Mouse (Mus musculus): ENCODE measurements at regions not wholly inside any gene's neighbourhood (a gene's known extent, or its start where the extent isn't known, plus 50 kb on each side); places are given as distances from the start of the nearest gene placed in this dataset.

- Histone ChIP-seq H3K9ac (ENCODE audit: low read depth, low read length) (no peak overlapping the region), H3K36me3 (ENCODE audit: control insufficient read depth, insufficient read depth, low read length) (no peaks in the 10 kb centered on the region), H3K4me3 (ENCODE audit: low read depth, low read length) (no peak overlapping the region), H3K9me3 (ENCODE audit: control insufficient read depth, low read length) (no peaks in the 10 kb centered on the region), H3K27me3 (ENCODE audit: control insufficient read depth, insufficient read depth, low read length) (no peaks in the 10 kb centered on the region), H3K4me2 (replicated peaks; ENCODE audit: low read depth, low read length) (no peak overlapping the region), H3K4me1 (replicated peaks; ENCODE audit: control insufficient read depth, insufficient read depth, low read length) (no peaks in the 10 kb centered on the region), H3K27ac (ENCODE audit: low read depth, low read length) (no peak overlapping the region)
- 88% methylated on average over 10 of the region's 10 CpGs for WGBS
- no peak for ATAC-seq (ENCODE audit: low FRiP score)
- no peak for DNase-seq (ENCODE audit: low spot score)
Measured at GRCm38 (mm10) chr3:51128491-51129155, 95.6 kb upstream of the Noct start.

- Histone ChIP-seq H3K4me1 (replicated peaks; ENCODE audit: control insufficient read depth, insufficient read depth, low read length) (no peaks in the 10 kb centered on the region), H3K36me3 (ENCODE audit: control insufficient read depth, insufficient read depth, low read length) (no peaks in the 10 kb centered on the region), H3K9me3 (ENCODE audit: control insufficient read depth, low read length) (no peaks in the 10 kb centered on the region), H3K4me2 (replicated peaks; ENCODE audit: low read depth, low read length) (no peak overlapping the region), H3K4me3 (ENCODE audit: low read depth, low read length) (no peak overlapping the region), H3K27ac (ENCODE audit: low read depth, low read length) (no peak overlapping the region), H3K27me3 (ENCODE audit: control insufficient read depth, insufficient read depth, low read length) (no peaks in the 10 kb centered on the region), H3K9ac (ENCODE audit: low read depth, low read length) (no peak overlapping the region)
- ATAC-seq (ENCODE audit: low FRiP score) (no peak), DNase-seq (ENCODE audit: low spot score) (no peak)
- 86% methylated on average over 5 of the region's 5 CpGs for WGBS
Measured at GRCm38 (mm10) chr3:51130709-51131108, 93.5 kb upstream of the Noct start.

GRCm38 (mm10) chr3:51131341-51131740 lies 92.9 kb upstream of the Noct start:
- H3K36me3 ChIP-seq (ENCODE audit: control insufficient read depth, insufficient read depth, low read length): no peaks in the 10 kb centered on the region
- no peak for DNase-seq (ENCODE audit: low spot score)
- no peaks in the 10 kb centered on the region for H3K9me3 ChIP-seq (ENCODE audit: control insufficient read depth, low read length)
- H3K4me3 ChIP-seq (ENCODE audit: low read depth, low read length): no peak overlapping the region
- H3K9ac ChIP-seq (ENCODE audit: low read depth, low read length): no peak overlapping the region
- whole genome bisulfite sequencing: 84% methylated on average over 3 of the region's 3 CpGs
- H3K4me2 ChIP-seq (replicated peaks; ENCODE audit: low read depth, low read length): no peak overlapping the region
- ATAC-seq (ENCODE audit: low FRiP score): no peak
- no peaks in the 10 kb centered on the region for H3K4me1 ChIP-seq (replicated peaks; ENCODE audit: control insufficient read depth, insufficient read depth, low read length)
- no peak overlapping the region for H3K27ac ChIP-seq (ENCODE audit: low read depth, low read length)
- H3K27me3 ChIP-seq (ENCODE audit: control insufficient read depth, insufficient read depth, low read length): no peaks in the 10 kb centered on the region

GRCm38 (mm10) chr3:51132736-51133135 lies 91.5 kb upstream of the Noct start:
- DNase-seq (ENCODE audit: low spot score) (no peak), ATAC-seq (ENCODE audit: low FRiP score) (no peak)
- Histone ChIP-seq H3K4me2 (replicated peaks; ENCODE audit: low read depth, low read length) (no peak overlapping the region), H3K9me3 (ENCODE audit: control insufficient read depth, low read length) (no peaks in the 10 kb centered on the region), H3K4me1 (replicated peaks; ENCODE audit: control insufficient read depth, insufficient read depth, low read length) (no peaks in the 10 kb centered on the region), H3K9ac (ENCODE audit: low read depth, low read length) (no peak overlapping the region), H3K36me3 (ENCODE audit: control insufficient read depth, insufficient read depth, low read length) (no peaks in the 10 kb centered on the region), H3K27me3 (ENCODE audit: control insufficient read depth, insufficient read depth, low read length) (no peaks in the 10 kb centered on the region), H3K4me3 (ENCODE audit: low read depth, low read length) (no peak overlapping the region), H3K27ac (ENCODE audit: low read depth, low read length) (no peak overlapping the region)
- WGBS: 89% methylated on average over 5 of the region's 5 CpGs

- ATAC-seq (ENCODE audit: low FRiP score): no peak
- Histone ChIP-seq H3K9ac (ENCODE audit: low read depth, low read length) (no peak overlapping the region), H3K9me3 (ENCODE audit: control insufficient read depth, low read length) (no peaks in the 10 kb centered on the region), H3K27me3 (ENCODE audit: control insufficient read depth, insufficient read depth, low read length) (no peaks in the 10 kb centered on the region), H3K4me3 (ENCODE audit: low read depth, low read length) (no peak overlapping the region), H3K4me1 (replicated peaks; ENCODE audit: control insufficient read depth, insufficient read depth, low read length) (no peaks in the 10 kb centered on the region), H3K27ac (ENCODE audit: low read depth, low read length) (no peak overlapping the region), H3K36me3 (ENCODE audit: control insufficient read depth, insufficient read depth, low read length) (no peaks in the 10 kb centered on the region), H3K4me2 (replicated peaks; ENCODE audit: low read depth, low read length) (no peak overlapping the region)
- WGBS: 72% methylated on average over 5 of the region's 5 CpGs
- DNase-seq (ENCODE audit: low spot score): no peak
Measured at GRCm38 (mm10) chr3:51135581-51135980, 88.7 kb upstream of the Noct start.

- WGBS: 87% methylated on average over 8 of the region's 8 CpGs
- H3K4me3 ChIP-seq (ENCODE audit: low read depth, low read length): no peak overlapping the region
- H3K4me1 ChIP-seq (replicated peaks; ENCODE audit: control insufficient read depth, insufficient read depth, low read length): no peaks in the 10 kb centered on the region
- H3K36me3 ChIP-seq (ENCODE audit: control insufficient read depth, insufficient read depth, low read length): no peaks in the 10 kb centered on the region
- no peak overlapping the region for H3K27ac ChIP-seq (ENCODE audit: low read depth, low read length)
- ATAC-seq (ENCODE audit: low FRiP score) (no peak), DNase-seq (ENCODE audit: low spot score) (no peak)
- H3K9me3 ChIP-seq (ENCODE audit: control insufficient read depth, low read length): no peaks in the 10 kb centered on the region
- H3K9ac ChIP-seq (ENCODE audit: low read depth, low read length): no peak overlapping the region
- H3K27me3 ChIP-seq (ENCODE audit: control insufficient read depth, insufficient read depth, low read length): no peaks in the 10 kb centered on the region
- no peak overlapping the region for H3K4me2 ChIP-seq (replicated peaks; ENCODE audit: low read depth, low read length)
Measured at GRCm38 (mm10) chr3:51137730-51138312, 86.4 kb upstream of the Noct start.

GRCm38 (mm10) chr3:51145985-51146384 lies 78.3 kb upstream of the Noct start:
- Histone ChIP-seq H3K9me3 (ENCODE audit: control insufficient read depth, low read length) (no peaks in the 10 kb centered on the region), H3K4me3 (ENCODE audit: low read depth, low read length) (no peak overlapping the region), H3K36me3 (ENCODE audit: control insufficient read depth, insufficient read depth, low read length) (no peaks in the 10 kb centered on the region), H3K4me2 (replicated peaks; ENCODE audit: low read depth, low read length) (no peak overlapping the region), H3K27ac (ENCODE audit: low read depth, low read length) (no peak overlapping the region), H3K4me1 (replicated peaks; ENCODE audit: control insufficient read depth, insufficient read depth, low read length) (no peaks in the 10 kb centered on the region), H3K27me3 (ENCODE audit: control insufficient read depth, insufficient read depth, low read length) (no peaks in the 10 kb centered on the region), H3K9ac (ENCODE audit: low read depth, low read length) (no peak overlapping the region)
- ATAC-seq (ENCODE audit: low FRiP score): no peak
- no peak for DNase-seq (ENCODE audit: low spot score)
- WGBS: 74% methylated on average over 2 of the region's 2 CpGs

GRCm38 (mm10) chr3:51150012-51150411 lies 74.2 kb upstream of the Noct start:
- no peak overlapping the region for H3K4me2 ChIP-seq (replicated peaks; ENCODE audit: low read depth, low read length)
- DNase-seq (ENCODE audit: low spot score) (no peak), ATAC-seq (ENCODE audit: low FRiP score) (no peak)
- WGBS: 70% methylated on average over 6 of the region's 6 CpGs
- no peaks in the 10 kb centered on the region for H3K4me1 ChIP-seq (replicated peaks; ENCODE audit: control insufficient read depth, insufficient read depth, low read length)
- H3K9ac ChIP-seq (ENCODE audit: low read depth, low read length): no peak overlapping the region
- no peak overlapping the region for H3K4me3 ChIP-seq (ENCODE audit: low read depth, low read length)
- no peaks in the 10 kb centered on the region for H3K9me3 ChIP-seq (ENCODE audit: control insufficient read depth, low read length)
- no peaks in the 10 kb centered on the region for H3K27me3 ChIP-seq (ENCODE audit: control insufficient read depth, insufficient read depth, low read length)
- H3K27ac ChIP-seq (ENCODE audit: low read depth, low read length): no peak overlapping the region
- no peaks in the 10 kb centered on the region for H3K36me3 ChIP-seq (ENCODE audit: control insufficient read depth, insufficient read depth, low read length)

GRCm38 (mm10) chr3:51151104-51151503 lies 73.1 kb upstream of the Noct start:
- Histone ChIP-seq H3K36me3 (ENCODE audit: control insufficient read depth, insufficient read depth, low read length) (no peaks in the 10 kb centered on the region), H3K27ac (ENCODE audit: low read depth, low read length) (no peak overlapping the region), H3K27me3 (ENCODE audit: control insufficient read depth, insufficient read depth, low read length) (no peaks in the 10 kb centered on the region), H3K9ac (ENCODE audit: low read depth, low read length) (no peak overlapping the region), H3K4me3 (ENCODE audit: low read depth, low read length) (no peak overlapping the region), H3K4me2 (replicated peaks; ENCODE audit: low read depth, low read length) (no peak overlapping the region), H3K9me3 (ENCODE audit: control insufficient read depth, low read length) (no peaks in the 10 kb centered on the region), H3K4me1 (replicated peaks; ENCODE audit: control insufficient read depth, insufficient read depth, low read length) (no peaks in the 10 kb centered on the region)
- no peak for DNase-seq (ENCODE audit: low spot score)
- 91% methylated on average over 4 of the region's 4 CpGs for WGBS
- no peak for ATAC-seq (ENCODE audit: low FRiP score)

All from hindbrain, embryonic 11.5 days (tissue).